Mouse (Mus musculus): Measurements from ENCODE around the gene Tmem240. TPM values are rescaled to one million over a fixed set of nuclear protein-coding genes. Genes with fewer than 3 reads are reported as not detected.
"Not testable (repeated sequence)": the region's sequence is repeated elsewhere in the genome, so short reads cannot be mapped to it uniquely, and the experiment has no call there.

Tmem240 gene
- polyA plus RNA-seq, 1 experiment from 2014 or later: 0.39 TPM

DNA sequence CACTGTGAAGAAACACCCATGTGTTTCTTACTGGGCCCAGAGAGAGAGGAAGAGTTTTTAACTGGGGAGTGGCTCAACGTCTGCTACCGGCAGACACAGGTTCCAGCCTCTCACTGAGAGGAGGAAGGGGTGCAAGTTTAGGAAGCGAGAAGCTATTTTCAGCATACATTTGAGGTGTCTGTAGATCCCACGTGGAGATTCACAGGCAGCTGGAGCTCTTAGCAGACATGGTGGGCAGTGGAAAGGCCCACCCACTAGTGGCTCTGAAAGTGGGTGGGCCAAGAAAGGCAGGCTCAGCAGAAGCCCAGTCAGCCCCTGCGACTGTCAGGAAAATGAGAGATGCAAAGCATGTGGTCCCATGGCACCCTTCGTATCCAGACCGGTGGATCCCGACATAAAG is 3.7 kb downstream of the Tmem240 start:
- no peak overlapping the region for H3K4me3 ChIP-seq (ENCODE audit: low read depth, low read length)
- H3K4me2 ChIP-seq (replicated peaks; ENCODE audit: low read depth): no peak overlapping the region
- no peaks in the 10 kb centered on the region; the same call in 1 of the 2 replicates for H3K4me1 ChIP-seq (replicated peaks; ENCODE audit: control insufficient read depth, insufficient read depth)
- no peaks in the 10 kb centered on the region for H3K27me3 ChIP-seq (ENCODE audit: control insufficient read depth, insufficient read depth, low read length)
- H3K36me3 ChIP-seq (ENCODE audit: control insufficient read depth, insufficient read depth, low read length): peaks cover 6% of the 10 kb centered on the region; the same call in 1 of the 2 replicates
- TF ChIP-seq CTCF (IDR thresholded peaks at IDR 0.05; ENCODE audit: low read depth) (no peak), EP300 (optimal IDR thresholded peaks at IDR 0.05) (no peak)
- H3K9me3 ChIP-seq (ENCODE audit: control insufficient read depth, low read length): no peaks in the 10 kb centered on the region
- 38% methylated on average over 8 of the region's 8 CpGs for WGBS
- DNase-seq (ENCODE audit: low spot score) (no peak), ATAC-seq (ENCODE audit: low FRiP score, low TSS enrichment) (no peak)
- H3K27ac ChIP-seq (replicated peaks): no peak overlapping the region
- no peak overlapping the region for H3K9ac ChIP-seq (ENCODE audit: low read length)

DNA sequence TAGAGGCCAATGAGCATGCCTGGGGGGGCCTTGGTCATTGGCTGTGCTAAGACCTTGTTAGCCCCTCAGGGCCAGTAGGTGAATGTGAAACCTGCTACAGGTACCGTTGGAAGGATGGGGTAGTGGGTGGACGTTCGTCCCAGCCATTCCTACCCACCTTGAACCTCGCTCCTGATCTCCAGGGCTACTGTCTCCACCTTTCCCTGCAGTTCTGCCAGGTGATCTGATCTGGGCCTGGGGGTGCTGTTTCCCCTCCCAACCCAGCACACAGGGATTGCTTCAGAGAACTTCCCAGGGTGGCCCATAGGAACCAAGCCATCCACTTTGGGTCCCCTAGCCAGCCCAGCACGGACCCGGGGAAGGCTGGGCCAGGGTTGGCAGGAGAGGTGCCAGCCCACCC is 4.6 kb downstream of the Tmem240 start:
- ATAC-seq (ENCODE audit: low FRiP score, low TSS enrichment): no peak
- H3K27ac ChIP-seq (replicated peaks): no peak overlapping the region
- TF ChIP-seq CTCF (IDR thresholded peaks at IDR 0.05; ENCODE audit: low read depth) (no peak), EP300 (optimal IDR thresholded peaks at IDR 0.05) (no peak)
- no peak overlapping the region for H3K4me3 ChIP-seq (ENCODE audit: low read depth, low read length)
- H3K4me1 ChIP-seq (replicated peaks; ENCODE audit: control insufficient read depth, insufficient read depth): no peaks in the 10 kb centered on the region; the same call in 1 of the 2 replicates
- WGBS: 85% methylated on average over 6 of the region's 6 CpGs
- no peaks in the 10 kb centered on the region for H3K27me3 ChIP-seq (ENCODE audit: control insufficient read depth, insufficient read depth, low read length)
- H3K4me2 ChIP-seq (replicated peaks; ENCODE audit: low read depth): no peak overlapping the region
- no peaks in the 10 kb centered on the region for H3K9me3 ChIP-seq (ENCODE audit: control insufficient read depth, low read length)
- H3K36me3 ChIP-seq (ENCODE audit: control insufficient read depth, insufficient read depth, low read length): peaks cover 7% of the 10 kb centered on the region; the same call in 1 of the 2 replicates
- no peak for DNase-seq (ENCODE audit: low spot score)
- no peak overlapping the region for H3K9ac ChIP-seq (ENCODE audit: low read length)

DNA sequence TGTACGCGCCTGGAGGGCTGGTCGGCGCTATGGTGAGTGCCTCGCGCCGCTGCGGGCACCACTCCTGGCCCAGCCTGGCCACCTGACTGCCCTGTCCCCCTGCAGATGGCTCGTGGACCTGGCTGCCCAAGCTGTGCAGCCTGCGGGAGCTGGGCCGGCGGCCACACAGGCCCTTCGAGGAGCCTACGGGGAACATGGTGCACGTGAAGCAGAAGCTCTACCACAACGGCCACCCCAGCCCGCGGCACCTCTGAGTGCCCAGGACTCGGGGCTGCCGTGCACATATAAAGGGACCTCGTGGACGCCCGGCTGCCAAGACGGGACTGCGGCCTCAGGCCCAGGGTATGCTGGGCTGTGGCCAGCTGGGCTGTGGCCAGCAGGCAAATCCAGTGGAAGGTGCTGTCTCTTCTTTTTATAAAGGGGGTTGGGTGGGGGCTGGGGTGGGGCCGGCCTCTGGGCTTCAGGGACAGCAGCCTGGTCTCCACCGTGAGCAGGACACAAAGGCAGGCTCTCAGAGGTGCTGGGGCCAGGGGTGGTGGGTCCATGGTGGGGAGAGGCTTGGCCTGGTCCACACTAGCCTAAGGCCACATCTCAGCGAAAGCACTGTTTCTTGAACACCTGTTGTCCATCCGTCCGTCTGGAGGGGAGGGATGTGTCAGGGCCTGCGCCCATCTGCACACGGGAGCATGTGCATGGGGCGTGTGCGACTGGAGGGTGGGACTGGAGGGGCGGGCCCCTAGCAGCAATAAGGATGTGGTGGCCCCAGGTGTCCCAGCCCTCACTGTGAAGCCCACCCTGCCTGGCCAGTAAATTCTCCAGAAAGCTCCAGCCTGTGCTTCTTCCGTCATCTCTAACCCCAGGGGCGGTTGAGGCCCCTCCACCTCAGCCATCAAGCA is 5.4 kb downstream of the Tmem240 start:
- Histone ChIP-seq H3K4me2 (replicated peaks; ENCODE audit: low read depth) (no peak overlapping the region), H3K36me3 (ENCODE audit: control insufficient read depth, insufficient read depth, low read length) (peaks cover 10% of the 10 kb centered on the region; the same call in 1 of the 2 replicates), H3K4me1 (replicated peaks; ENCODE audit: control insufficient read depth, insufficient read depth) (no peaks in the 10 kb centered on the region; the same call in 1 of the 2 replicates), H3K4me3 (ENCODE audit: low read depth, low read length) (no peak overlapping the region), H3K27ac (replicated peaks) (no peak overlapping the region), H3K27me3 (ENCODE audit: control insufficient read depth, insufficient read depth, low read length) (no peaks in the 10 kb centered on the region), H3K9ac (ENCODE audit: low read length) (no peak overlapping the region), H3K9me3 (ENCODE audit: control insufficient read depth, low read length) (no peaks in the 10 kb centered on the region)
- WGBS: 71% methylated on average over 37 of the region's 37 CpGs
- ATAC-seq (ENCODE audit: low FRiP score, low TSS enrichment) (no peak), DNase-seq (ENCODE audit: low spot score) (no peak)
- TF ChIP-seq CTCF (IDR thresholded peaks at IDR 0.05; ENCODE audit: low read depth): no peak
- TF ChIP-seq EP300 (optimal IDR thresholded peaks at IDR 0.05): no peak

DNA sequence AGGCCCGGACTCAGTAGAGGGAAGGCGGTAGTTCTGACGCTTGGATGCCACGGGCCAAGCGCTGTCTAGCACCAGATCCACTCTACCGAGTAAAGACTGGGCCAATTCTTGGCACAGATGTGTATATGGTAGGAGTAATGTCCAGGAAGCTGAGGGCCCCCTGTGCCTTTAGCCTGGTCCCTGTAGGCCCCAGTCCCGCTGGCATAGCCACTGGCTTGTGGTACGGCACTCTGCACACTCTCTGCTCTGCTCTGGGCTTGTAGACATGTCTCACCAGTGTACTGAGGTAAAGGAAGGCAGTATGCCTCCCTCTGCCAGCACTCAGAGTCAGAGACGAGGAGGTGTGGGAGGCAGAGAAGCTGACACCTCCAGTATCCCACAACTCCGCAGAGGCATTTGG is 6.1 kb downstream of the Tmem240 start:
- H3K36me3 ChIP-seq (ENCODE audit: control insufficient read depth, insufficient read depth, low read length); ATAC-seq (ENCODE audit: low FRiP score, low TSS enrichment); H3K4me2 ChIP-seq (replicated peaks; ENCODE audit: low read depth); H3K9me3 ChIP-seq (ENCODE audit: control insufficient read depth, low read length); DNase-seq (ENCODE audit: low spot score); H3K27ac ChIP-seq (replicated peaks); H3K4me3 ChIP-seq (ENCODE audit: low read depth, low read length); H3K27me3 ChIP-seq (ENCODE audit: control insufficient read depth, insufficient read depth, low read length); H3K4me1 ChIP-seq (replicated peaks; ENCODE audit: control insufficient read depth, insufficient read depth); H3K9ac ChIP-seq (ENCODE audit: low read length): not testable (repeated sequence)
- WGBS: 90% methylated on average over 10 of the region's 10 CpGs

DNA sequence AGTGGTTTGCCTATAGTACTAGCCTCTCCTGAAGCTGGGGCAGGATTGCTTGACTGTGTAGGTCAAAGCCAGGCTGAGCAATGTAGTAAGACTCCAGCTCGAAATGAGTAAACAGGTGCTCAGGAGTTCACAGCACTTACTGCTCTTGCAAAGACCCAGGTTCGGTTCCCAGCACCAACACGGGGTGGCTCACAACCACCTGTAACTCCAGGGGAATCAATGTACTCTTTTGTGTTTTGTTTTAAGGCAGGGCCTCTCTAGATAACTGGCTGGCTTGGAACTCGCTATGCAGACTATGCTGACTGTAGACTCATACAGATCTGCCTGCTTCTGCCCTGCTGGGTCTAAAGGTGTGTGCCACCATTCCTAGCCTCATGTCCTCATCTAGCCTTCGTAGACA is 8.1 kb downstream of the Tmem240 start:
- no peak overlapping the region for H3K9ac ChIP-seq (ENCODE audit: low read length)
- no peak overlapping the region for H3K4me2 ChIP-seq (replicated peaks; ENCODE audit: low read depth)
- ATAC-seq (ENCODE audit: low FRiP score, low TSS enrichment) (no peak), DNase-seq (ENCODE audit: low spot score) (no peak)
- H3K9me3 ChIP-seq (ENCODE audit: control insufficient read depth, low read length): no peaks in the 10 kb centered on the region
- peaks cover 15% of the 10 kb centered on the region for H3K36me3 ChIP-seq (ENCODE audit: control insufficient read depth, insufficient read depth, low read length)
- 88% methylated on average over 5 of the region's 5 CpGs for WGBS
- H3K27ac ChIP-seq (replicated peaks): no peak overlapping the region
- no peaks in the 10 kb centered on the region for H3K4me1 ChIP-seq (replicated peaks; ENCODE audit: control insufficient read depth, insufficient read depth)
- H3K4me3 ChIP-seq (ENCODE audit: low read depth, low read length): no peak overlapping the region
- TF ChIP-seq CTCF (IDR thresholded peaks at IDR 0.05; ENCODE audit: low read depth) (no peak), EP300 (optimal IDR thresholded peaks at IDR 0.05) (no peak)
- no peaks in the 10 kb centered on the region for H3K27me3 ChIP-seq (ENCODE audit: control insufficient read depth, insufficient read depth, low read length)

DNA sequence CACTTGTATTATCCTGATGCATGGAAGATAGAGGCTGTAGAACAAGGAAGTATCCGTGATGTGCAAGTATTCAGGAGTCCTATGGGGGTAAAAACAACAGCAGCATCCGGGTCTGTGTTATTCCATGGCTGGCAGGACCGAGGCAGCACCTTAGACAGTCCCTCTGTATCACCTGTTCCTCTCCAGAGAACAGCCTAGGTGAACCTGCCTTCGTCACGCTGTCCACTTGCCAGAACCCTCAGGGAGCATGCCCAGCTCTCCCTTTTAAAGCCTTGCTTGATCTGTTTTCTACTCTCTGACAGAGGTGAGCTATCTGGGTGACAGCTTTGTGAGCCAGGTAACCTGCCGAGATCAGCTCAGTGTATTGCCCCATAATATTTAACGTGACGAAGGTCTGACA is 9.9 kb downstream of the Tmem240 start:
- Histone ChIP-seq H3K9ac (ENCODE audit: low read length) (no peak overlapping the region), H3K27me3 (ENCODE audit: control insufficient read depth, insufficient read depth, low read length) (no peaks in the 10 kb centered on the region), H3K36me3 (ENCODE audit: control insufficient read depth, insufficient read depth, low read length) (peaks cover 21% of the 10 kb centered on the region), H3K27ac (replicated peaks) (no peak overlapping the region), H3K9me3 (ENCODE audit: control insufficient read depth, low read length) (no peaks in the 10 kb centered on the region), H3K4me2 (replicated peaks; ENCODE audit: low read depth) (no peak overlapping the region), H3K4me3 (ENCODE audit: low read depth, low read length) (no peak overlapping the region), H3K4me1 (replicated peaks; ENCODE audit: control insufficient read depth, insufficient read depth) (no peaks in the 10 kb centered on the region)
- ATAC-seq (ENCODE audit: low FRiP score, low TSS enrichment) (no peak), DNase-seq (ENCODE audit: low spot score) (no peak)
- TF ChIP-seq CTCF (IDR thresholded peaks at IDR 0.05; ENCODE audit: low read depth) (no peak), EP300 (optimal IDR thresholded peaks at IDR 0.05) (no peak)
- WGBS: 91% methylated on average over 8 of the region's 8 CpGs

All from stomach, postnatal 0 days (tissue).